Mouse (Mus musculus) gastrocnemius, adult 2 months (tissue): ENCODE measurements around the gene Lrrc47. TPM values are rescaled to one million over a fixed set of nuclear protein-coding genes. Genes with fewer than 3 reads are reported as not detected.

ENCODE experiments used
- DNase-seq: peaks from one replicate; pipeline ENCODE4 v3.0.0; 2022
- H3K27ac ChIP-seq: fragments of 200-600 bp; 2 replicates; pipeline ENCODE4 v1.8.1; 2022; ENCODE audit warnings: mild to moderate bottlenecking
- H3K4me3 ChIP-seq: fragments of 200-600 bp; 2 replicates; pipeline ENCODE4 v1.8.1; 2022; ENCODE audit warnings: mild to moderate bottlenecking, moderate library complexity
- CTCF ChIP-seq: fragments of 200-600 bp; IDR thresholded peaks from 2 replicates; pipeline ENCODE4 v1.8.1; 2022; ENCODE audit warnings: antibody characterized with exemption, mild to moderate bottlenecking, moderate library complexity
- intact Hi-C: fragments of 180-260 bp; cut with DNase I; formaldehyde crosslinking; loops from one replicate; pipeline ENCODE4 v1.15.1; 2025
- total RNA-seq, 2 experiments: library from RNA; stranded (reverse); gene quantifications; 2 replicates each; pipeline ENCODE4 v1.2.3; 2021

The Lrrc47 gene
- total RNA-seq, 2 experiments from 2014 or later = 24.4 to 29.0 TPM

- DNase-seq = no peak
- Histone ChIP-seq H3K4me3 (no peak overlapping the region), H3K27ac (no peak overlapping the region)
- intact Hi-C loops = no loop called here
- no peak for TF ChIP-seq CTCF
Measured at GRCm38 (mm10) chr4:154005488-154005887, 6.0 kb upstream of the Lrrc47 start.

- intact Hi-C loops = no loop called here
- Histone ChIP-seq H3K4me3 (no peak overlapping the region), H3K27ac (no peak overlapping the region)
- TF ChIP-seq CTCF = no peak
- no peak for DNase-seq
Measured at GRCm38 (mm10) chr4:154006264-154006663, 5.3 kb upstream of the Lrrc47 start.

GRCm38 (mm10) chr4:154007759-154008158, 3.8 kb upstream of the Lrrc47 start:
- no peak for DNase-seq
- Histone ChIP-seq H3K4me3 (no peak overlapping the region), H3K27ac (no peak overlapping the region)
- TF ChIP-seq CTCF = no peak
- intact Hi-C loops = no loop called here

GRCm38 (mm10) chr4:154010907-154011645, 455 bp upstream of the Lrrc47 start:
- no peak for DNase-seq
- intact Hi-C loops = loop anchor here (2.0 kb wide), 1 partner anchor 36 kb away; the partner anchor contains the start of genes Cep104 and Dffb
- H3K27ac ChIP-seq = peak overlapping the region; percentile 87
- no peak for TF ChIP-seq CTCF
- H3K4me3 ChIP-seq = peak overlapping the region; percentile 97

- Histone ChIP-seq H3K4me3 (peak overlapping the region; percentile 97), H3K27ac (peak overlapping the region; percentile 87)
- TF ChIP-seq CTCF = no peak
- intact Hi-C loops = no loop called here
- no peak for DNase-seq
Measured at GRCm38 (mm10) chr4:154012132-154012882, 776 bp downstream of the Lrrc47 start.

- Histone ChIP-seq H3K27ac (0 out of 2 replicates have a peak overlapping the region, but pooled peaks have one; percentile 12), H3K4me3 (no peak overlapping the region)
- no peak for TF ChIP-seq CTCF
- intact Hi-C loops = no loop called here
- DNase-seq = peak; percentile 70
Measured at GRCm38 (mm10) chr4:154015476-154015875, 3.9 kb downstream of the Lrrc47 start.

- peak; percentile 69 for TF ChIP-seq CTCF
- intact Hi-C loops = no loop called here
- peak; percentile 60 for DNase-seq
- Histone ChIP-seq H3K27ac (no peak overlapping the region), H3K4me3 (no peak overlapping the region)
Measured at GRCm38 (mm10) chr4:154019571-154019970, 8.0 kb downstream of the Lrrc47 start.

- intact Hi-C loops = no loop called here
- Histone ChIP-seq H3K4me3 (no peak overlapping the region), H3K27ac (no peak overlapping the region)
- TF ChIP-seq CTCF = no peak
- DNase-seq = peak; percentile 38
Measured at GRCm38 (mm10) chr4:154021432-154021831, 9.9 kb downstream of the Lrrc47 start.

- Histone ChIP-seq H3K4me3 (no peak overlapping the region), H3K27ac (peak overlapping the region; percentile 57)
- TF ChIP-seq CTCF = no peak
- peak; percentile 55 for DNase-seq
- intact Hi-C loops = no loop called here
Measured at GRCm38 (mm10) chr4:154022407-154022806, 10.9 kb downstream of the Lrrc47 start.

GRCm38 (mm10) chr4:154022844-154023243, 11.3 kb downstream of the Lrrc47 start:
- intact Hi-C loops = no loop called here
- Histone ChIP-seq H3K27ac (peak overlapping the region; percentile 57), H3K4me3 (no peak overlapping the region)
- no peak for TF ChIP-seq CTCF
- no peak for DNase-seq

GRCm38 (mm10) chr4:154023754-154024601, 12.4 kb downstream of the Lrrc47 start:
- no peak overlapping the region for H3K4me3 ChIP-seq
- DNase-seq = no peak
- intact Hi-C loops = no loop called here
- TF ChIP-seq CTCF = no peak
- 0 out of 2 replicates have a peak overlapping the region, but pooled peaks have one; percentile 57 for H3K27ac ChIP-seq

GRCm38 (mm10) chr4:154024729-154025521, 13.4 kb downstream of the Lrrc47 start:
- no peak for TF ChIP-seq CTCF
- intact Hi-C loops = no loop called here
- Histone ChIP-seq H3K27ac (peak overlapping the region; percentile 62), H3K4me3 (peak overlapping the region; percentile 72)
- DNase-seq = no peak
